Mouse (Mus musculus): Measurements from ENCODE around the gene Mtmr4.

DNA sequence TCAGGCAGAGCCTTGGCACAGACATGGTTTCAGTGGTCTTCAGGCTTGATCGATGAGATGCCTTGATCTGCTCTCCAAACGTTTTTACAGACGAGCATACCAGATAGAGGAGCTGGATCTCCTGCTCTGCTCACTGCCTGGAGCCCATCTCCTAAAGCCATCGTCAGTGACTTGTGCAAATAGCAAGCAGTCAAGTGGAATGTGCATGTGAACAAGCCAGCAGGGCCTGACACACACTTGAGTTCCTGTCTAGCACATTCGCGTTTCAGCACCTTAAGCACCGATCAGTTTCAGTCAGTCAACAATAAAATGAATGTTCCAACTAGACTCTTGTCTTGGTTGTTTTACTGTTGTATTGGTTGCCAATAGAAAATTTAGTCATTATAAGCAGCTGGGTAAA is 67.3 kb downstream of the Mtmr4 start:
- no peak for TF ChIP-seq CTCF (IDR thresholded peaks at IDR 0.05; ENCODE audit: low read depth, low read length)
- TF ChIP-seq POLR2A (IDR thresholded peaks at IDR 0.05; ENCODE audit: insufficient read depth, low read length): no peak

Measured in ES-Bruce4 (cell line).